Mouse (Mus musculus): Measurements from ENCODE around the gene Gfer.

- TF ChIP-seq CTCF (IDR thresholded peaks at IDR 0.05; ENCODE audit: borderline replicate concordance, extremely low read depth, insufficient read depth, insufficient read length) (no peak), POLR2A (IDR thresholded peaks at IDR 0.05; ENCODE audit: borderline replicate concordance, extremely low read depth, insufficient read depth, insufficient read length, poor library complexity, severe bottlenecking) (no peak)
These were observed 34.8 kb upstream of the Gfer start for GRCm38 (mm10) chr17:24730787-24731186.
